Mouse (Mus musculus) stomach, postnatal 0 days (tissue): ENCODE results near the gene Ppp1r3a.

Experiments used
- CTCF ChIP-seq: IDR thresholded peaks from 2 replicates; pipeline ENCODE4 v1.5.1; 2016; ENCODE audit warnings: antibody characterized with exemption, low read depth, mild to moderate bottlenecking, moderate library complexity
- EP300 ChIP-seq: optimal IDR thresholded peaks from 2 replicates; pipeline ENCODE3; 2016; ENCODE audit warnings: antibody characterized with exemption

DNA sequence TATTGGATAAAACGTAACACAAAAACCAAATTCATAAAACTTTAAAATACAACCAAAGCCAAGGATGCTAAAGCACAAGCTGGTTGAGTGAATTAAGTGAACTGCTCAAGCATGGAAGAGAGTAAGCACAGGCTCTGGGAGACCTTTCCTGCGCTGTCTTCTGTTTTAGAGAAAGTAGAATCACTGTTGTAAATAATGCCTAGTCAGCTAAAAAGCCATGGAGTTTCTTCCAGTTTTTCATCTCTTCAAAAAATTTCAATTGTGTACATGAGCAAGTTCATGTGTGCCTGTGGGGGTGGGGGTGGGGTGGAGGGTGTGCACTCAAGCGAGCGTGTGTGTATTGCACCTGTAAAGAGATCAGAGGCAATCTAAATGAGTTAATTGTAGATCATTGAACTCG, 24.1 kb downstream of the Ppp1r3a start:
- TF ChIP-seq CTCF (no peak), EP300 (no peak)
